Mouse (Mus musculus) cortical plate, adult 2 months (tissue): ENCODE data around the gene Sh2d3c.

ENCODE experiments used
- CTCF ChIP-seq: fragments of 200-500 bp; IDR thresholded peaks from 2 replicates; pipeline ENCODE4 v1.5.1; 2011; ENCODE audit warnings: mild to moderate bottlenecking, control low read depth, low read length; ENCODE audit not compliant: insufficient read depth; ENCODE audit errors: extremely low read depth
- POLR2A ChIP-seq: fragments of 200-500 bp; IDR thresholded peaks from 2 replicates; pipeline ENCODE4 v1.6.1; 2011; ENCODE audit warnings: mild to moderate bottlenecking, low read length, control low read depth; ENCODE audit not compliant: insufficient read depth; ENCODE audit errors: extremely low read depth

GRCm38 (mm10) chr2:32718761-32719160 is 2.1 kb upstream of the Sh2d3c start:
- TF ChIP-seq CTCF = no peak
- no peak for TF ChIP-seq POLR2A
